Mouse (Mus musculus) heart, embryonic 12.5 days (tissue): ENCODE results near the gene Gucy2g. TPM values are rescaled to one million over a fixed set of nuclear protein-coding genes. Genes with fewer than 3 reads are reported as not detected.

ENCODE experiments used
- ATAC-seq: fragments of 200-750 bp; cut with Nextera tagmentation; 2 replicates; pipeline ENCODE4 v1.8.0; 2017; ENCODE audit warnings: moderate TSS enrichment, moderate library complexity; ENCODE audit not compliant: insufficient number of reproducible peaks, low FRiP score
- H3K27ac ChIP-seq: fragments of 300-500 bp; sonication (generic); 2 replicates; pipeline ENCODE4 v1.5.1; 2016; ENCODE audit warnings: mild to moderate bottlenecking, moderate library complexity; ENCODE audit not compliant: poor library complexity, severe bottlenecking
- H3K27me3 ChIP-seq: fragments of 300-500 bp; sonication (generic); replicated peaks from 2 replicates; pipeline ENCODE4 v1.6.1; 2016; ENCODE audit warnings: mild to moderate bottlenecking, moderate library complexity
- H3K36me3 ChIP-seq: fragments of 300-500 bp; sonication (generic); 2 replicates; pipeline ENCODE4 v1.6.1; 2016; ENCODE audit warnings: mild to moderate bottlenecking, moderate library complexity
- H3K4me1 ChIP-seq: fragments of 300-500 bp; sonication (generic); replicated peaks from 2 replicates; pipeline ENCODE4 v1.6.1; 2016; ENCODE audit warnings: mild to moderate bottlenecking
- H3K4me2 ChIP-seq: fragments of 300-500 bp; sonication (generic); 2 replicates; pipeline ENCODE4 v1.6.1; 2016; ENCODE audit warnings: mild to moderate bottlenecking, moderate library complexity
- H3K4me3 ChIP-seq: fragments of 300-500 bp; sonication (generic); 2 replicates; pipeline ENCODE4 v1.5.1; 2016; ENCODE audit warnings: mild to moderate bottlenecking
- H3K9ac ChIP-seq: fragments of 300-500 bp; sonication (generic); 2 replicates; pipeline ENCODE4 v1.6.1; 2016; ENCODE audit warnings: mild to moderate bottlenecking, moderate library complexity
- H3K9me3 ChIP-seq: fragments of 300-500 bp; sonication (generic); replicated peaks from 2 replicates; pipeline ENCODE4 v1.6.1; 2016; ENCODE audit warnings: mild to moderate bottlenecking, moderate library complexity
- WGBS: fragments of 180-500 bp; shearing (Covaris S2); methylation state at CpG from one replicate; pipeline ENCODE4 v1.1.7; 2016; 5-methylcytosine and 5-hydroxymethylcytosine counted together
- polyA plus RNA-seq: library from polyadenylated mRNA; unstranded; fragments of >200 nt; fragmentation: Nextera tagmentation; extraction: Ambion mirVana; gene quantifications from 2 replicates; pipeline ENCODE4 v1.2.1, GENCODE M21; 2016

The Gucy2g gene
- polyA plus RNA-seq, 1 experiment from 2014 or later: 0.04 TPM

DNA sequence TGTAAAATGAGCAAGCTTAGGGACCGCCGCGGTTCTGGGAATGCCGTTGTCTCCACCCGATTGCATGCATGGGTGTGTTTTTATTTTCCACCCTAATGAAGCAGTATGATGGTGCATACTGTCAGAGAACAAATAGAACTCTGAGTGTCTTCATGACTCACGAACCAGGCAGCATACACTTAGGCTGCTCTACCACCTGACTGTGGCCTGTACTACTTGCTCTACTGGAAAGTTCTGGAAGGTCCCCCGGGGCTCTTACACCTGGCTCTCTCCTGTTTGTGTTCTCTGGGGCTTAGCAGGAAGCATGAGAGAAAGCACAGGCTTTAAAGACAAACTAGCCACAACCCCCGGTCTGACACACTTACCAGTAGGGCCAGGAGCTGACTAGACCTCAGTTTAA, 21.7 kb downstream of the Gucy2g start:
- Histone ChIP-seq H3K4me2 (peak overlapping the region; percentile 82), H3K27ac (no peak overlapping the region)

DNA sequence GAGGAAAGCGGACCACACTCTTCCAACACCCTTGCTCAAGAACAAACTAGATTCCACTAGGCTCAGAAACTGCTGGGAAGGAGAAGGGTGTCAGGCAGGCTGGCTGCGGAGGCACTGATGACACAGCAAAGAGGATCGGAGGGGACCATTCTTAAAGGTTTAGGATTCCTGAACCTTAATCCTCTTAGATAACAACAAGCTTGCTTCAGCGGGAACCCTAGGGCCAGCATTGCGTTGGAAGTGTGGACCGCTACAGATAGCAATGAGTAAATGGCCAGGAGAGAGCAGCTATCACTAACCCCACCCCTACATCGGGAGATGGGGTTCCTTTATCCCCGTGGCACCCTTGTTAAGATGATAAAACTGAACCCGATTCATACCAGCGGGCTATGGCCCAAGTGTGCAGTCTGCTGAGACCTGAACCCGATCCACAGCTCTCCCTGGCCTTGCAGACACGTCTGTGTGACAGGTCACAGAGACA, 22.3 kb downstream of the Gucy2g start:
- peak overlapping the region; percentile 47; the same call in 1 of the 2 replicates for H3K9ac ChIP-seq
- H3K4me2 ChIP-seq: peak overlapping the region; percentile 82
- ATAC-seq: peak; percentile 69; the same call in 1 of the 2 replicates
- WGBS: 11% methylated on average over 12 of the region's 12 CpGs
- H3K9me3 ChIP-seq: no peaks in the 10 kb centered on the region
- peaks cover 16% of the 10 kb centered on the region for H3K4me1 ChIP-seq
- peak overlapping the region; percentile 45 for H3K4me3 ChIP-seq
- H3K27ac ChIP-seq: no peak overlapping the region
- no peaks in the 10 kb centered on the region for H3K27me3 ChIP-seq
- H3K36me3 ChIP-seq: no peaks in the 10 kb centered on the region

More for the DNA sequence above, 21.7 kb downstream of the Gucy2g start:
- no peaks in the 10 kb centered on the region for H3K36me3 ChIP-seq
- peak overlapping the region; percentile 45; the same call in 1 of the 2 replicates for H3K4me3 ChIP-seq
- no peaks in the 10 kb centered on the region for H3K27me3 ChIP-seq
- H3K9me3 ChIP-seq: no peaks in the 10 kb centered on the region
- H3K4me1 ChIP-seq: peaks cover 16% of the 10 kb centered on the region
- H3K9ac ChIP-seq: peak overlapping the region; percentile 47; the same call in 1 of the 2 replicates
- 65% methylated on average over 8 of the region's 8 CpGs for WGBS
- no peak for ATAC-seq

DNA sequence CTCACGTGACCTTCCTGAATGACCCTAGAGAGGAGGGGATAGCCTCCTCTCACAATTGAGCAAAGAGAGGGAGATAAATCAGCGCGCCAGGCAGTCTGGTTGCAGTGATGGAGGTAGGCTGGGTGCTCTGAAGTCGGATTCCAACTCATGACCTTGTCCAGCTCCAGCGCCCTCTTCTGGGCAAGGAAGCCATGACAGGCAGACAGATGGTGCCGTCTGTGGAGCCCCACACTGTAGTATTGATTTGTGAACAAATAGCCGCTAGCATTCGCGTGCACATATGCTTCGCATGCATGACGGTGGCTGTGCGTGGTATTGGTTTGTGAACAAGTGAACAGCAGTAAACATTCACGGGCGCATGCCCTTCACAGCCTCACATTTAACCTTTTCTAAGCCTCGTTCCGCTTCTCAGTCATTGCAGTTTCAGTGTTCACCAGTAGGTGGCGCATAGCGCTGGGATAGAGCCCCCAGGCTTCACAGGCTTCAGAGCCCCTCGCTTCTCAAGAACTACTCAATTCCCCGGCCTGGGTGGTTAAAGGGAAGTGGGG, 22.8 kb downstream of the Gucy2g start:
- Histone ChIP-seq H3K4me1 (peaks cover 16% of the 10 kb centered on the region), H3K9ac (peak overlapping the region; percentile 51), H3K9me3 (no peaks in the 10 kb centered on the region), H3K4me3 (peak overlapping the region; percentile 45), H3K27ac (no peak overlapping the region), H3K27me3 (no peaks in the 10 kb centered on the region), H3K36me3 (no peaks in the 10 kb centered on the region), H3K4me2 (peak overlapping the region; percentile 82)
- 4% methylated on average over 20 of the region's 20 CpGs for WGBS
- peak; percentile 66 for ATAC-seq

DNA sequence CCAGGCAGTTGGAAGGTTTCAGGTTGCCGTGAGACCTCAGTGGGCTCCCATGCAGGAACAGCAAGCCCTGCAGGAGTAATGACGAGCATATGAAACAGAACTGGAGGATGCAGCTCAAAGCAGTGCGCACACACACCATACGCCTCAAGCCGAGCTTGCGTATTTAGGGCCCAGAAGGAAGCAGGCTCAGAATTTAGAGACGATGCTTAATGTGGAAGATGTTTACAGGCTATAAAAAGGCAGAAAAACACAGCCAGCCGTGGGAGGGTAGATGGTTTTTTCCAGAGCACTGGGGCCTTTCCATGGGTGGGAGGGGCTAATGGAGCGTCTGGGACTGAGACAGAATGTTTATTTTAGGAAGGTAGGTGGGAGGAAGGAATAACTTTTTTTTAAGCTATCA, 23.7 kb downstream of the Gucy2g start:
- WGBS: 67% methylated on average over 9 of the region's 9 CpGs
- no peak for ATAC-seq
- peaks cover 16% of the 10 kb centered on the region for H3K4me1 ChIP-seq
- H3K4me2 ChIP-seq: no peak overlapping the region
- H3K27ac ChIP-seq: no peak overlapping the region
- H3K9ac ChIP-seq: no peak overlapping the region
- H3K4me3 ChIP-seq: no peak overlapping the region
- H3K27me3 ChIP-seq: no peaks in the 10 kb centered on the region
- no peaks in the 10 kb centered on the region for H3K9me3 ChIP-seq
- no peaks in the 10 kb centered on the region for H3K36me3 ChIP-seq

DNA sequence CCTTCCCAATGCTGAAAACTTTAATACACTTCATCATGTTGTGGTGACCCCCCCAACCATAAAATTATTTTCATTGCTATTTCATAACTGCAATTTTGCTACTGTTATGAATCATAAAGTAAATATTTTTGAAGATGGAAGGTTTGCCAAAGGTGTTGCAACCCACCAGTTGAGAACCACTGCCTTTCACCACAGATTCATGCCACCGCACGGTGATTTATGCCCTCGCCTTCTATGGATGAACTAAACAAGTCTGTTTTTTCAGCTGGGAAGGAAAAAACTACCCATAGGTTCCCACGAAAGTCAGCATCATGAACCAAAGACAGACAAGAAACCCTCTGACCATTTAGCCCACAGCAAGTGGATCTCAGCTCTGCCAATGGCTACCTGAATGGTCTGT, 24.2 kb downstream of the Gucy2g start:
- no peak overlapping the region for H3K9ac ChIP-seq
- no peak overlapping the region for H3K27ac ChIP-seq
- H3K4me1 ChIP-seq: peaks cover 16% of the 10 kb centered on the region
- H3K4me2 ChIP-seq: no peak overlapping the region
- no peaks in the 10 kb centered on the region for H3K27me3 ChIP-seq
- no peak overlapping the region for H3K4me3 ChIP-seq
- H3K36me3 ChIP-seq: no peaks in the 10 kb centered on the region
- ATAC-seq: no peak
- 85% methylated on average over 4 of the region's 4 CpGs for WGBS
- no peaks in the 10 kb centered on the region for H3K9me3 ChIP-seq

DNA sequence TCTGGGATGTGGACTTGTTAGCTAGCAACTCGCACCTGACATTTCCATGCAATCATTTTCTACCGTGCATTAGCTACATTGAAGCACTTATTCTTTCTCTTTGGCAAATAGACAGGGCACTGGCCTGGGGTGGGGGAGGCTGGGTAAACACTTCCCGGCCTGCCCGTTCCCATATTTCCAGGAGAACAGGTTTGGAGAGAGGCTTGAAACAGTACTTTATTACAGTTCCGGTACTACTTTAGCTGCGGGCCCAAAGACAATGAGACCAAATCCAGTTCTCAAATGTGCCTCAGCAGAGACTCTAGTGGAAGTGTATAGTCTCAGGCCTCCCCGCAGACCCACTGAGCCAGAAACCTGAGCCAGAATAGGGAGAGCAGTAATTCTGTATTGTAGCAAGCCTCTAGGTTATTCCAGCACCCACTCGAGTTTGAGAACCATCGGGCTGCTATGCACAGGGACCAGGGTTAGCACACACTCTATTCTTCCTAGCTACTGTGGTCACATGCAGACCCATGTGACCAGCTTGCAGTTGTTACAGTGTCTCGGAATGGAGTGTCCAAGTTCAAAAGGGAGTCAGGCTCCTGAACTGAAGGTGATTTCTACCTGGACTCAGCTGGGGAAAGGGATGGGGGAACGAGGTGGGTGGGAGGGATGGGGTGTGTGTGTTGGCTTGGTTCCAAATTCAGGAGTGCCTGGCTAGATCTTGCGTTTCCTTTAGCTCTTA, 27.3 kb downstream of the Gucy2g start:
- Histone ChIP-seq H3K27me3 (peaks cover 6% of the 10 kb centered on the region; the same call in 1 of the 2 replicates), H3K4me3 (no peak overlapping the region), H3K27ac (no peak overlapping the region), H3K4me1 (peaks cover 11% of the 10 kb centered on the region), H3K36me3 (no peaks in the 10 kb centered on the region), H3K9me3 (no peaks in the 10 kb centered on the region), H3K9ac (no peak overlapping the region), H3K4me2 (no peak overlapping the region)
- 75% methylated on average over 12 of the region's 12 CpGs for WGBS
- ATAC-seq: no peak

DNA sequence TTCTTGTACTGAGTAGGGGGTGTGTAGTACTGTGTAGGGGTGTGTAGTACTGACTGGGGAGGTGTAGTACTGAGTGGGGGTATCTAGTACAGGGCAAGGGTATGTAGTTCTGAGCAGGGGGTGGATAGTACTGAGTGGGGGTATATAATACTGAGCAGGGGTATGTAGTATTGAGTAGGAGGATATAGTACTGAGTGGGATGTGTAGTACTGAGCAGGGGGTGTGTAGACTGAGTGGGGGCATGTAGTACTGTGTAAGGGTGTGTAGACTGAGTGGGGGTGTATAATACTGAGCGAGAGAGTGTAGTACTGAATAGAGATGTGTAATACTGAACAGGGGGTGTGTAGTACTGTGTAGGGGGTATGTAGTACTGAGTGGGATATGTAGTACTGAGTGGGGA, 29.3 kb downstream of the Gucy2g start:
- Histone ChIP-seq H3K36me3 (no peaks in the 10 kb centered on the region), H3K9ac (no peak overlapping the region), H3K4me3 (no peak overlapping the region), H3K9me3 (no peaks in the 10 kb centered on the region), H3K27me3 (peaks cover 12% of the 10 kb centered on the region; the same call in 1 of the 2 replicates), H3K4me1 (no peaks in the 10 kb centered on the region), H3K27ac (no peak overlapping the region), H3K4me2 (no peak overlapping the region)
- 77% methylated on average over 1 of the region's 1 CpGs for WGBS
- ATAC-seq: no peak

DNA sequence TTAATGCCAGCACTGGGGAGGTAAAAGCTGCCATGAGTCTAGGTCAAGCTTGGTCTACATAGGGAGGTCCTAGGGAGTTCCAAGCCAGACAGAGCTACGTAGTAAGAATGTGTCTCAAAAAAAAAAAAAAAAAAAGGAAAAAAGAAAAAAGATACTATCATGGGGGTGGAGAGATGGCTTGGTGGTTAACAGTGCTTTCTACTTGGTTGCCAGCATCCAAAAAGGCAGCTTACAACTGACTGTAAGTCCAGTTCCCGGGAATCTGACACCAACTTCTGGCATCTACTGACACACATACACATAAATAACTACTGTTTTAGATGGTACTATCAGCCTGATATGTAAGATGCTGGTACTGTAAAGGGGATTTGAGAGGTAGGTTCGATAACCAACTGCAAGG, 32.0 kb downstream of the Gucy2g start:
- no peaks in the 10 kb centered on the region for H3K4me1 ChIP-seq
- no peak overlapping the region for H3K4me2 ChIP-seq
- no peak overlapping the region for H3K4me3 ChIP-seq
- peaks cover 17% of the 10 kb centered on the region; the same call in 1 of the 2 replicates for H3K27me3 ChIP-seq
- no peaks in the 10 kb centered on the region for H3K36me3 ChIP-seq
- ATAC-seq: no peak
- H3K9ac ChIP-seq: no peak overlapping the region
- H3K9me3 ChIP-seq: no peaks in the 10 kb centered on the region
- H3K27ac ChIP-seq: no peak overlapping the region
- WGBS: 80% methylated on average over 3 of the region's 3 CpGs

DNA sequence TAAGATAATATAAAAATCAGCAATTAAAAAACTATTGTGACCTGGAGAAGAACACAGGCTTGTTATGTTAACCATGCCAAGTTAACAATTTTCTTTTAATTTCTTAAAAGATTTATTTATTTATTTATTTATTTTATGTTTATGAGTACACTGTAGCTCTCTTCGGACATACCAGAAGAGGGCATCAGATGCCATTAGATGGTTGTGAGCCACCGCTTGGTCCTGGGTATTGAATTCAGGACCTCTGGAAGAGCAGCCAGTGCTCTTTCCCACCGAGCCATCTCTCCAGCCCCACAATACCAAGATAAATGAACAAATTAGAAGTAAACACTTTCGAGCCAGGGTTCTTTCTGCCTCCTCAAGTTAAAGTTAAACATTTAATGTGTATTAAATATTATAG, 32.4 kb downstream of the Gucy2g start:
- H3K9me3 ChIP-seq: no peaks in the 10 kb centered on the region
- H3K4me3 ChIP-seq: no peak overlapping the region
- WGBS: 69% methylated on average over 4 of the region's 4 CpGs
- peaks cover 17% of the 10 kb centered on the region; the same call in 1 of the 2 replicates for H3K27me3 ChIP-seq
- no peak overlapping the region for H3K4me2 ChIP-seq
- H3K9ac ChIP-seq: no peak overlapping the region
- no peaks in the 10 kb centered on the region for H3K4me1 ChIP-seq
- H3K36me3 ChIP-seq: no peaks in the 10 kb centered on the region
- no peak for ATAC-seq
- H3K27ac ChIP-seq: no peak overlapping the region

DNA sequence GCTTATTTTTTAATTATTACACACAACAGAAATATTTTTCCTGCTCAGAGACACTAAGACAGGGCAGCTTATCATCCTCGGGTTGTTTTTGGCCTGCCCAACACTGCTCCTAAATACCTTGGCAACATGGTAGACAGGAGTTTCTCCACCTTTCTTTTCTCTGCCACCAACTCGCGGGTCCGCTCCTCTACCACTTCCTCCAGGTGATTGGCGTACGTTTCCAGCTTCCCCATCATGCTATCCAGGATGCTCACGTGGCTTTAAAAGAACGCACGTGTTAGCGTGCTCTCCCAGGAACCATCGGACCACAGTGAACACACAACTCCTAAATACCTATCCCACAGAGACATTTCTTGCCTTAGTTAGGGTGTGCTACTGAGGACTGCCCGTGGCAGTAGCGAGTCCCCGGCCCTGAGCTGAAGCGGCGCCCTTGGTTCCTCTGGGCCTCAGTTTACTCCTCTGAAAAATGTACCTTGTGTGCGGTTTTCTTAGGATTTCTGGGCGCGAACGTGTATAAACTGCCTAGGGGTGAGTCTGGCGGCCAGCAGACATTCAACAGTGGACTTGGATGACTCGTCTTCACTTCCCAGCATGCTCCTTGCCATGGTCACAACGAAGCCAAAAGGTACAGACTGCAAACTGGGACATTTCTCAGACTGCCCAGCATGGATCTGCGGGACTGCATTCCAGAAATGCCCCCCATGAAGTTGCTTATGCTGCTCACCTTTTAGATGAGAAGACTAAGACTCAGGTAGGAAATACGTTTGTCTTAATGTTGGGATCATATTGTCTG, 33.1 kb downstream of the Gucy2g start:
- H3K4me1 ChIP-seq: no peaks in the 10 kb centered on the region
- WGBS: 52% methylated on average over 25 of the region's 25 CpGs
- H3K27ac ChIP-seq: no peak overlapping the region
- H3K27me3 ChIP-seq: peaks cover 17% of the 10 kb centered on the region; the same call in 1 of the 2 replicates
- no peak overlapping the region for H3K4me3 ChIP-seq
- H3K4me2 ChIP-seq: no peak overlapping the region
- ATAC-seq: no peak
- H3K9me3 ChIP-seq: no peaks in the 10 kb centered on the region
- H3K9ac ChIP-seq: no peak overlapping the region
- H3K36me3 ChIP-seq: no peaks in the 10 kb centered on the region

DNA sequence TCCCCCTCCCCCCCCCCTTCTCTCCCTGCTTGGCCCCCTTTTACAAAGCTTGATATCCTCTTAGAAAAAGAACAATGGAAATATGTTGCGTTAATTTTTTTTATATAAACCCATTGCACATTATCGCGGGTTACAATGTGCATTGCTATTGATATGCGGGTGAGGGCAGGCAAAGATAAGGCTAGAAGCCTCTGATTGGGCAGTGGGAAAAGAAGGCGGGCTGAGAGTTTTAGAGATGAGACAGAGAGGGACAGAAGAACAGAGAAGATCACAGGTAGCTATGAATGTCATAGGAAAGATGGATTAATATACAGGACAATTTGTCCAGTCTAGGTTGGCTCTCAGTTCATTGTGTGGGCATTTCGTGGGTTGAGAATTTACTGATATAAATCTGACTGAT, 33.8 kb downstream of the Gucy2g start:
- no peaks in the 10 kb centered on the region for H3K36me3 ChIP-seq
- H3K4me2 ChIP-seq: no peak overlapping the region
- H3K4me1 ChIP-seq: no peaks in the 10 kb centered on the region
- no peaks in the 10 kb centered on the region for H3K9me3 ChIP-seq
- H3K9ac ChIP-seq: no peak overlapping the region
- peaks cover 17% of the 10 kb centered on the region; the same call in 1 of the 2 replicates for H3K27me3 ChIP-seq
- ATAC-seq: no peak
- H3K4me3 ChIP-seq: no peak overlapping the region
- no peak overlapping the region for H3K27ac ChIP-seq
- WGBS: 44% methylated on average over 6 of the region's 6 CpGs
